Mouse (Mus musculus) fibroblast of lung, adult 2 months (primary cell): ENCODE measurements around the gene Cav2.
A peak's percentile ranks its signal among the peaks of the same experiment; 100 is the strongest.

ENCODE experiments used
- DNase-seq: peaks from one replicate; pipeline ENCODE4 v3.0.0-alpha.2; 2011; ENCODE audit warnings: low read depth

Gene Cav2

GRCm38 (mm10) chr6:17280939-17281756, at the start of gene Cav2:
Gene Cav2 (plus strand): TSS chr6:17281185.
- peak; percentile 83 for DNase-seq

- no peak for DNase-seq
Measured at GRCm38 (mm10) chr6:17239693-17240092, 41.3 kb upstream of the Cav2 start.

GRCm38 (mm10) chr6:17241013-17241412, 40.0 kb upstream of the Cav2 start:
- DNase-seq, result no peak

GRCm38 (mm10) chr6:17246959-17247358, 34.0 kb upstream of the Cav2 start:
- no peak for DNase-seq

- DNase-seq, result no peak
Measured at GRCm38 (mm10) chr6:17247673-17248072, 33.3 kb upstream of the Cav2 start.

GRCm38 (mm10) chr6:17248241-17248640, 32.7 kb upstream of the Cav2 start:
- no peak for DNase-seq

- DNase-seq, result no peak
Measured at GRCm38 (mm10) chr6:17251958-17252357, 29.0 kb upstream of the Cav2 start.

- no peak for DNase-seq
Measured at GRCm38 (mm10) chr6:17258142-17258541, 22.8 kb upstream of the Cav2 start.

- peak; percentile 69 for DNase-seq
Measured at GRCm38 (mm10) chr6:17258911-17259310, 22.1 kb upstream of the Cav2 start.

GRCm38 (mm10) chr6:17262786-17263185, 18.2 kb upstream of the Cav2 start:
- no peak for DNase-seq

GRCm38 (mm10) chr6:17265043-17265442, 15.9 kb upstream of the Cav2 start:
- no peak for DNase-seq

GRCm38 (mm10) chr6:17266466-17266865, 14.5 kb upstream of the Cav2 start:
- peak; percentile 28 for DNase-seq

GRCm38 (mm10) chr6:17278366-17278765, 2.6 kb upstream of the Cav2 start:
- no peak for DNase-seq

GRCm38 (mm10) chr6:17281757-17282092, 740 bp downstream of the Cav2 start:
- DNase-seq, result no peak

- peak; percentile 31 for DNase-seq
Measured at GRCm38 (mm10) chr6:17282159-17282558, 1.2 kb downstream of the Cav2 start.

- no peak for DNase-seq
Measured at GRCm38 (mm10) chr6:17283834-17284233, 2.8 kb downstream of the Cav2 start.

GRCm38 (mm10) chr6:17286381-17286780, 5.4 kb downstream of the Cav2 start:
- DNase-seq, result no peak

GRCm38 (mm10) chr6:17295116-17295515, 14.1 kb downstream of the Cav2 start:
- DNase-seq, result no peak

- DNase-seq, result peak; percentile 87
Measured at GRCm38 (mm10) chr6:17305954-17306601, 25.1 kb downstream of the Cav2 start, which contains the start of gene Cav1. Gene Cav1 (plus strand): TSS chr6:17306335.

- DNase-seq, result no peak
Measured at GRCm38 (mm10) chr6:17306602-17307325, 25.8 kb downstream of the Cav2 start.

- no peak for DNase-seq
Measured at GRCm38 (mm10) chr6:17307461-17308115, 26.6 kb downstream of the Cav2 start.

GRCm38 (mm10) chr6:17308661-17309060, 27.7 kb downstream of the Cav2 start:
- no peak for DNase-seq
